Mouse (Mus musculus): ENCODE data around the gene Iqck. TPM values are rescaled to one million over a fixed set of nuclear protein-coding genes. Genes with fewer than 3 reads are reported as not detected.
A peak's percentile ranks its signal among the peaks of the same experiment; 100 is the strongest.

Gene Iqck
- polyA plus RNA-seq, 1 experiment from 2014 or later, result 2.0 TPM

DNA sequence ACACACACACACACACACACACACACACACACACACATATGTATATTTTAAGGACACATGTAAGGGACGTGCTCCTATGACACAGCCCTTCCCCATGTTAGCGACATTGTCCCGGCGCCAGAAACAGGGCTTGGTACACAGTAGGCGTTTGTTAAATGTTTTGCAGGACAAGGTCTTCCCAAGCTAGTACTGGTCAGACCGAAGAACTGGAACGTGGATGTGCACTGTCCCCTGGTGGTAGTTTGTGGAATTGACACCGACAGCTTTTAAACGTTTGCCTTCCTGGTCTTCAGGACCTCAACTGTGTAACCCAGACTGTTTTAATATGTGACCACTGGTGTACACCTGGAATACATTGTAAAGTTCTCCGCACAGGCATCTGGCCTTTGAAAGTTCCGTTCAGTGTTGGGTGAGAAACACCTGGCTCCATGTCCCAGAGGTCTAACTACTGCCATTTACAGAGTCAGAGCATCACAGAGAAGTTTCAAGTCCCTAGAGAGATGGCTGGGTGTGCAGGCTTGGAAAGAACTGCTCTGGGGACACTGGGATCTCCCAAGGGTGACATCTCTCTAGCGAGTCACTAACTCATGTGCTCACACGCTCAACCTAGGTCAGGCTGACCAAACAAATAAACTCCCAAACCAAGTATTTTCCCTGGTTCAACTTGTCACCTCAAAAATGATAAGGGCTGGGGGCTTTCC lies 140.7 kb downstream of the Iqck start:
- Histone ChIP-seq H3K27me3 (replicated peaks) (no peaks in the 10 kb centered on the region), H3K4me1 (peaks cover 31% of the 10 kb centered on the region), H3K4me2 (peak overlapping the region; percentile 93; the same call in 1 of the 2 replicates), H3K36me3 (no peaks in the 10 kb centered on the region), H3K9me3 (no peaks in the 10 kb centered on the region), H3K9ac (no peak overlapping the region), H3K27ac (no peak overlapping the region), H3K4me3 (replicated peaks) (no peak overlapping the region)
- peak; percentile 25; the same call in 1 of the 2 replicates for ATAC-seq (ENCODE audit: insufficient read depth, low FRiP score, low read depth)
- WGBS, result 8% methylated on average over 13 of the region's 13 CpGs

DNA sequence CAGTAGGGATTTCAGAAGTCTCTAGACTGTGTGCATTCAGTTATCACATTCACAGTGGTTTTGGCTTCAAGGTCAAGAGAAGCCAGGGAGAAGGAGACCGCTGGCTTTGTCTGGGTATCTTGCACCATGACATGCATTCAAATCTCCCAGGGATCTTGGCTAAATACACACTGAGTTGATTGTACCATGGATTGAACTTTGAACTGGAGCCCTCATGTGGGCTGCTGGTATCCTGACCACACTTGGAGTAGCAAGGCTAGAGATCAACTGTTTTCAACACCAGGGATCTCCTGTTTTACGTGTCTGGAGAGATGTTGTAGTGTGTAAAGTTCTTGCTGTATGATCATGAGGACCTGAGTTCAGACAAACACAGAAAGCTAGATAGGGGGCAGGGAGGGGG lies 144.3 kb downstream of the Iqck start:
- H3K4me3 ChIP-seq (replicated peaks), result no peak overlapping the region
- H3K4me2 ChIP-seq, result no peak overlapping the region
- no peaks in the 10 kb centered on the region for H3K9me3 ChIP-seq
- no peaks in the 10 kb centered on the region for H3K36me3 ChIP-seq
- no peak overlapping the region for H3K27ac ChIP-seq
- no peak for ATAC-seq (ENCODE audit: insufficient read depth, low FRiP score, low read depth)
- WGBS, result 73% methylated on average over 2 of the region's 2 CpGs
- H3K9ac ChIP-seq, result no peak overlapping the region
- no peaks in the 10 kb centered on the region for H3K27me3 ChIP-seq (replicated peaks)
- peaks cover 10% of the 10 kb centered on the region for H3K4me1 ChIP-seq

DNA sequence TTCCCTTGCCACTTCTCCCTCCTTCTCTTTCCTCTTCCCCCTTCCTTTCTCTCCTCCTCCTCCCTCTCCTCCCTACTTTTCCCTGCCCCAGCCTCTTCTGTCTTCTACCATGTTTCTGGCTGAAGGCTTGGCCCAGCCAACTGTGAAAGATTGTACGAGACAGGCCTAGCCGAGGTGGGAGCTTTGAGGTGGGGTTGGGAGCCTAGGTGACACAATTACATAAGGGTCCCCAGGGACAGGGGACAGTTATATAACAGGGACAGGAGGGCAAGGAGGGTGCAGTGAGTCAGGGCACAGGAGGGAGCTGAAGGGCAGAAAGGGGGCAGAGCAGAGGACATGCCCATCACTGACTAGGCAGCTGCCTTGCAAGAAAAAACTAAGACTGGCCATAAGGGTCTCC lies 146.4 kb downstream of the Iqck start:
- Histone ChIP-seq H3K9me3 (no peaks in the 10 kb centered on the region), H3K4me3 (replicated peaks) (no peak overlapping the region), H3K4me2 (no peak overlapping the region), H3K4me1 (no peaks in the 10 kb centered on the region), H3K27me3 (replicated peaks) (no peaks in the 10 kb centered on the region), H3K27ac (no peak overlapping the region), H3K9ac (no peak overlapping the region), H3K36me3 (no peaks in the 10 kb centered on the region)
- WGBS, result 70% methylated on average over 2 of the region's 2 CpGs
- ATAC-seq (ENCODE audit: insufficient read depth, low FRiP score, low read depth), result no peak

DNA sequence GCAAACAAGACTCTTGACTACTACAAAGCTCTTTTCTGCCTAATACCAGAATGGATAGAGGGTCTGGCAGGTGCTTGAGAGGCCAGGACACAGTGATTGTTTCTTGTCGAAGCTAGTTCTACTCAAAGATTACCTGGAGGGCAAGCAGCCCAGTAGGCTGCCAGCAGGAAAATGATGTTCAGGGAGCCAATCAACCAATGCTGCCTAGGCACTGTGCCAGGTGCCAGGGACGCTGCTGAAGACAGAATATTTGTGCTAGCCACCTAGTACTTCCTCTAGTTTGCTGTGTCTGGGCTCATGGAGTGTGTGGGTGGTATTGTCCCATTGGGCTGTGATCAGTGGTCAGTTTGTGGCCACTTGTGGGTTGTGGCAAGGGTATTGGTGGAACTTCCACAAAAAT lies 146.9 kb downstream of the Iqck start:
- WGBS, result 49% methylated on average over 2 of the region's 2 CpGs
- H3K9me3 ChIP-seq, result no peaks in the 10 kb centered on the region
- no peak overlapping the region for H3K4me2 ChIP-seq
- H3K27ac ChIP-seq, result no peak overlapping the region
- no peak overlapping the region for H3K4me3 ChIP-seq (replicated peaks)
- H3K27me3 ChIP-seq (replicated peaks), result no peaks in the 10 kb centered on the region
- no peaks in the 10 kb centered on the region for H3K4me1 ChIP-seq
- ATAC-seq (ENCODE audit: insufficient read depth, low FRiP score, low read depth), result no peak
- H3K9ac ChIP-seq, result no peak overlapping the region
- H3K36me3 ChIP-seq, result no peaks in the 10 kb centered on the region

DNA sequence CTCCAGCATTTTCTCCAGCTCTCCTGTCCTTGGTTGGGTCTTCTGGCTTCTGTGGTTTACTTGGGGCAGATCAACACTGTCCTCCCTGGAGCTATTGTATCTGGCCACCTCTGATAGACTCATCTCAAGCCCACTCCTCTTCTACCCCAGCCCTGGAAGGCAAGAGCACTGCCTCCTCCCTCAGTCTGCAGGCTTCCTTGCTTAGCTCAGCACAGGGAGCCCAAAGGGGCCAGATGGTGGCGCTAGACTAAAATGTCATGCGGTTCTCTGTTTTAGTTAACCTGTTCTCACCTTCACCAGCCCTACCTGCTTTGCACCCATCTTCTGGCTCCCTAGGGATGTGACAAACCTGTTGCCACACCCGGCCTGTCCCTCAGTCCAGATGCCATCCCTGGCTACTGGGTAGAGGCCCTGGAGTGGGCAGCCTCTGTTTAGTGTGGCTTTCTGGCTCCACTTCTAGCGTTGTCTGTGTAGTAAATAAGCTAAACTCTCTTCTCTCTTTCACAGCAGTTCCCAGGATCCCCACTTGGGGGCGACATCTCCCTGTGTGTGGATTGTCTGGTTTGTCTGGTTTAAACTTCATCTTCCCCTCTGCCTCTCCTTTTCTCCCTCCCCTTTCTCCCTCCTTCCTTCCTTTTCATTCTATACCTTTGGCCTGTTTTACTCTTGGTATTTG lies 155.4 kb downstream of the Iqck start:
- ATAC-seq (ENCODE audit: insufficient read depth, low FRiP score, low read depth), result no peak
- no peaks in the 10 kb centered on the region for H3K9me3 ChIP-seq
- no peaks in the 10 kb centered on the region for H3K36me3 ChIP-seq

DNA sequence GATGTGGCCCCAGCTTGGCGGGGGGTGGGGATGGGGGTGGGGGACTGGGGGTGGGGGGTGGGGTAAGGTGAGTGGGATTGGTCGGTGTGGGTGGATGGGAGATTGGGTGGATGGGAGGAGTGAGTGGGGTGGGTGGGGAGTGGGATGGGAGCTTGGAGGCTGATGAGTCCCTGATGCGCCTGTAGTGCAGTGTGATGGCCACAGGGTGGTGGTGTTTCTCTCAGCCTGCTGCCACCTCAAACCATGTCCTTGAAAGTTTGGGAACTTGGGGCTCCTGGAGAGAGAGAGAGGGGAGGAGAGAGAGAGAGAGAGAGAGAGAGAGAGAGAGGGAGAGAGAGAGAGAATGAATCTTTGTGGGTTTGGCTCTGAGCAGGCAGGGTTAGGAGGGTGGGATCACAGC lies 160.2 kb downstream of the Iqck start:
- Histone ChIP-seq H3K27me3 (replicated peaks) (no peaks in the 10 kb centered on the region), H3K27ac (no peak overlapping the region), H3K9ac (no peak overlapping the region), H3K36me3 (no peaks in the 10 kb centered on the region), H3K9me3 (no peaks in the 10 kb centered on the region), H3K4me1 (no peaks in the 10 kb centered on the region), H3K4me2 (no peak overlapping the region), H3K4me3 (replicated peaks) (no peak overlapping the region)
- WGBS, result 2% methylated on average over 3 of the region's 3 CpGs
- no peak for ATAC-seq (ENCODE audit: insufficient read depth, low FRiP score, low read depth)

More for the DNA sequence above, 155.4 kb downstream of the Iqck start:
- H3K27ac ChIP-seq, result no peak overlapping the region
- no peak overlapping the region for H3K4me3 ChIP-seq (replicated peaks)
- H3K27me3 ChIP-seq (replicated peaks), result no peaks in the 10 kb centered on the region
- WGBS, result 8% methylated on average over 5 of the region's 5 CpGs
- no peak overlapping the region for H3K9ac ChIP-seq
- H3K4me1 ChIP-seq, result no peaks in the 10 kb centered on the region
- no peak overlapping the region for H3K4me2 ChIP-seq

DNA sequence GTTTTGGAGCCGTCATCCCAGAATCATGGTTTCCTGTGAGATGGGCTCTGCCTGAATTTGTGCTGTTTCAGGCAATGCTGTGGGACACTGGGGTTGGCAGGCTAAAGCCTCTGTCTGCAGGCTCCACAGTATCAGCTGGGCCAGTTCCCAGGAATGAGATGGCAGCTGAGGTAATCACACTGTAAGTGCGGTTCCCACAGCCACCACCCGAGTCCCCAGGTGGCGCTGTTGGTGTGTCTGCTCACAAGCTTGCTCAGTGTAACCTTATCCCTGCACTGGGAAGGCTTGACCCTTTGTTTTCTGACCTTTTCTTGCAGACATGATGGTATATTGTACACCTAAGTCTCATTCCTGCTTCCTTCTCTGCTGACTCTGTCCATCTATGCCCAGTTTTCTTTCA lies 164.0 kb downstream of the Iqck start:
- no peak overlapping the region for H3K4me2 ChIP-seq
- no peaks in the 10 kb centered on the region for H3K27me3 ChIP-seq (replicated peaks)
- peak; percentile 66; the same call in 1 of the 2 replicates for ATAC-seq (ENCODE audit: insufficient read depth, low FRiP score, low read depth)
- H3K27ac ChIP-seq, result no peak overlapping the region
- no peak overlapping the region for H3K9ac ChIP-seq
- H3K9me3 ChIP-seq, result no peaks in the 10 kb centered on the region
- 13% methylated on average over 4 of the region's 4 CpGs for WGBS
- 0 out of 2 replicates have a peak, but pooled peaks cover 4% of the 10 kb centered on the region for H3K4me1 ChIP-seq
- H3K36me3 ChIP-seq, result no peaks in the 10 kb centered on the region
- no peak overlapping the region for H3K4me3 ChIP-seq (replicated peaks)

Other genes starting within 250 kb of the Iqck start
- gene Gde1, start 150.0 kb upstream of the Iqck start, polyA plus RNA-seq (2015; fragmentation: Nextera tagmentation; extraction: Ambion mirVana), result 105 and 114 TPM in 2 replicates
- gene Ccp110, start 143.2 kb upstream of the Iqck start, polyA plus RNA-seq (2015; fragmentation: Nextera tagmentation; extraction: Ambion mirVana), result 11.9 and 14.0 TPM in 2 replicates
- 52.7 and 64.5 TPM in 2 replicates for gene Vps35l, start 115.5 kb upstream of the Iqck start, polyA plus RNA-seq (2015; fragmentation: Nextera tagmentation; extraction: Ambion mirVana)
- 88.7 and 91.4 TPM in 2 replicates for gene Knop1, start 502 bp downstream of the Iqck start, polyA plus RNA-seq (2015; fragmentation: Nextera tagmentation; extraction: Ambion mirVana)
- gene Gprc5b, start 139.5 kb downstream of the Iqck start, polyA plus RNA-seq (2015; fragmentation: Nextera tagmentation; extraction: Ambion mirVana), result 3.0 and 4.7 TPM in 2 replicates